Mouse (Mus musculus): ENCODE results near the gene Zfp560. TPM values are rescaled to one million over a fixed set of nuclear protein-coding genes. Genes with fewer than 3 reads are reported as not detected.
A peak's percentile ranks its signal among the peaks of the same experiment; 100 is the strongest.
"Not testable (repeated sequence)": the region's sequence is repeated elsewhere in the genome, so short reads cannot be mapped to it uniquely, and the experiment has no call there.

Gene Zfp560
- polyA plus RNA-seq (2016; fragmentation: Nextera tagmentation; extraction: Ambion mirVana) = 27.8 and 29.5 TPM in 2 replicates

DNA sequence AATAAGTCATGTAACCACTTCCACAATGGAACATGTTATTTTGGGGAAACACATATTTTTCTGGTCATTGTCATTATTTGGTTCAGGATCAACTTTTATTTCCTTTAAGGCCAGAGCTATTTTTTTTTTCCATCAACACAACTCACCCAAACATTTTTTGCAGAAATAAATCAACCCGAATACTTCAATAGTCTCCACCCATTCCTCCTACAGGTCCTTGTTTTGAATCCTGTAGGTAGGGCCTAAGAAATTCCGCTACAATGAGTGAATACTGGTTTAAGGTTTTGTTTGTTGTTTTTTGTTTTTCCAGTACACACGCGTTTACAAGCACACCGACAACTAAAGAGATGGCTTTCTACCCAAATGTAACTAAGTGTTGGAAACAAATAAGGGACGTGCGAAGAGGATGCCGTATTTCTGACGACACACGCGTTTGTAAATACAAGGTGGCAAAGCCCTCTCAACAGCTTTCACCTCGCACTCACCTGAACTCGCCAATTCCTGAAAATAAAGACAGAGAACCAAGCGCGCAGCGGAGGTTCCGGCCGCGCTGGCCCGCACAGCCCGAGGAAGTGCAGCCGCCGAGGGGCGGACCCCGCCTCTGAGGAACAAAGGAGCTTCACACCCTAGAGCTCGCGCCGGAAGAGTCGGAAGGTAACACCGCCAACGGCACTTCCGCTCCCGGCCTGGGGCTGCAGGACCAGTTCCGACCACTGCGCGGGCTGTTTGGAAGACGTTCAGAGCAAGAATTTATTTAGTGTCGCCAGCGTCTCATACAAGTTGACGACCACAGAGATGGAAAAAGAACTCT is at the start of gene Zfp560:
Gene Zfp560, minus strand, starts transcription at position 646 of the 811 bp plus-strand sequence.
- DNase-seq (ENCODE audit: low spot score) = peak; percentile 98
- peak within 1 kb of the TSS; percentile 84 for H3K27ac ChIP-seq
- WGBS = 7% methylated on average over 40 of the region's 40 CpGs
- peaks cover 12% of the 10 kb centered on the region for H3K4me1 ChIP-seq
- H3K36me3 ChIP-seq = no peaks in the 10 kb centered on the region
- H3K27me3 ChIP-seq (ENCODE audit: low read depth, poor library complexity, severe bottlenecking) = no peaks in the 10 kb centered on the region
- peak within 1 kb of the TSS; percentile 64 for H3K4me3 ChIP-seq
- H3K9me3 ChIP-seq (replicated peaks) = 0 out of 2 replicates have a peak, but pooled peaks cover 3% of the 10 kb centered on the region

- Histone ChIP-seq H3K9me3 (replicated peaks) (no peaks in the 10 kb centered on the region), H3K27me3 (ENCODE audit: low read depth, poor library complexity, severe bottlenecking) (no peaks in the 10 kb centered on the region), H3K4me3 (no peak overlapping the region), H3K4me1 (no peaks in the 10 kb centered on the region), H3K36me3 (peaks cover 21% of the 10 kb centered on the region), H3K27ac (no peak overlapping the region)
- 88% methylated on average over 3 of the region's 3 CpGs for WGBS
- no peak for DNase-seq (ENCODE audit: low spot score)
These were observed 45.0 kb upstream of the Zfp560 start for GRCm38 (mm10) chr9:20430004-20430403.

DNA sequence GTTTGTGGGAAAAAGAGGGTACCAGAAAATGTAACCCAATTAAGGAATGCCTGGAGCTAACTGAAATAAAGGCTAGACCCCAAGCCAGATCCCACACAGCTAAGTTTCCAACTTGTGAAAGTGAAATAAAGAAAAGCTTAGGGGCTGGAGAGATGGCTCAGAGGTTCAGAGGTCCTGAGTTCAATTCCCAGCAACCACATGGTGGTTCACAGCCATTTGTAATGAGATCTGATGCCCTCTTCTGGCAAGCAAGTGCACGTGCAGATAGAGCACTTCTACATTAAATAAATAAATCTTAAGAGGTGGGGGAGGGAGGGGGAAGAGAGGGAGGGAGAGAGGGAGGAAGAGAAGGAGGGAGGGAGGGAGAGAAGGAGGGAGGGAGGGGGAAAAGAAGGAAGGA is 26.5 kb upstream of the Zfp560 start:
- 19% methylated on average over 1 of the region's 1 CpGs for WGBS
- no peaks in the 10 kb centered on the region for H3K4me1 ChIP-seq
- no peak for DNase-seq (ENCODE audit: low spot score)
- no peaks in the 10 kb centered on the region for H3K27me3 ChIP-seq (ENCODE audit: low read depth, poor library complexity, severe bottlenecking)
- H3K4me3 ChIP-seq = no peak overlapping the region
- H3K27ac ChIP-seq = no peak overlapping the region
- H3K36me3 ChIP-seq = no peaks in the 10 kb centered on the region
- H3K9me3 ChIP-seq (replicated peaks) = no peaks in the 10 kb centered on the region

GRCm38 (mm10) chr9:20409319-20409718 is 24.3 kb upstream of the Zfp560 start:
- no peaks in the 10 kb centered on the region for H3K9me3 ChIP-seq (replicated peaks)
- no peak overlapping the region for H3K27ac ChIP-seq
- no peak for DNase-seq (ENCODE audit: low spot score)
- no peaks in the 10 kb centered on the region for H3K4me1 ChIP-seq
- 92% methylated on average over 2 of the region's 2 CpGs for WGBS
- no peak overlapping the region for H3K4me3 ChIP-seq
- H3K36me3 ChIP-seq = no peaks in the 10 kb centered on the region
- no peaks in the 10 kb centered on the region for H3K27me3 ChIP-seq (ENCODE audit: low read depth, poor library complexity, severe bottlenecking)

- Histone ChIP-seq H3K27me3 (ENCODE audit: low read depth, poor library complexity, severe bottlenecking) (no peaks in the 10 kb centered on the region), H3K36me3 (no peaks in the 10 kb centered on the region), H3K9me3 (replicated peaks) (0 out of 2 replicates have a peak, but pooled peaks cover 3% of the 10 kb centered on the region), H3K27ac (peak overlapping the region; percentile 84), H3K4me3 (peak overlapping the region; percentile 64), H3K4me1 (peaks cover 12% of the 10 kb centered on the region)
- DNase-seq (ENCODE audit: low spot score) = no peak
- 22% methylated on average over 16 of the region's 16 CpGs for WGBS
These were observed 346 bp upstream of the Zfp560 start for GRCm38 (mm10) chr9:20385343-20385703.

DNA sequence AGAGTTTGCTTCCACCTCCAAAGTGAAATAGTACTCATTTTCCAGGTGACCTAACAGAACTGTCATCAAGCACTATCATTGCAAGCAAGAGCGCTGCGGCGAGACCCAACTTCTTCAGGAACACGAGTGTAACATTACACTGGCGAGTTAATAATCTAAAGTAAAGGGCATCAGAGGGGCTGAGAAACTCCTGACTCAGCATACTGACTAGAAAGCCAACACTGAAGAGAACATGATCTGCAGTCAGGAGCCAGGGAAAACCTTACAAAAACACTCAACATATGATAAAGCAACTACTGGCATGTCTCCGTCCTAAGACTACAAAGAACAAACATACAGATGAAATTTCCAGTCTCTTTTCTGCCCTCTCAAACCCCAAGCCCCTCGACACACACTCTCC is 1.3 kb downstream of the Zfp560 start:
- Histone ChIP-seq H3K9me3 (replicated peaks) (0 out of 2 replicates have a peak, but pooled peaks cover 3% of the 10 kb centered on the region), H3K27ac (no peak overlapping the region), H3K4me3 (no peak overlapping the region; the same call in 1 of the 2 replicates), H3K27me3 (ENCODE audit: low read depth, poor library complexity, severe bottlenecking) (no peaks in the 10 kb centered on the region), H3K4me1 (peaks cover 12% of the 10 kb centered on the region), H3K36me3 (no peaks in the 10 kb centered on the region)
- 91% methylated on average over 7 of the region's 7 CpGs for WGBS
- DNase-seq (ENCODE audit: low spot score) = no peak

DNA sequence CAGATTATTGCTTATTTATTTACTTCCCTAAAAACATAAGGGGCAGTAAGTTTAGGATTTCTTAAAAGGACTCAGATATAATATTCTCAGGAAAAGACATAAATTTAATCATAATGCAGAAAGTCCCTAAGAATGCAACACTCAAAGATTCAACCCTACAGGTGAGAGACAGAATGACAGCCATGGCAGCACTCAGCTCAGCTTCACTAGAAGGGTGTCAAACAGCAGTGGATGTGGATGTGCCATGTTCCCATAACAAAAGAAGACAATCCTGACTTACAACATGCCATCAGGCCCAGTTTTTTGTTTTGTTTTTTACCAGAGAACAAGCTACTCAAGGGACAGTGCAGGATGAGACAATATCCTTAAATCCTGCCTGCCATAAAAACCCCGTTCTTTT is 10.3 kb downstream of the Zfp560 start:
- WGBS = 84% methylated on average over 1 of the region's 1 CpGs
- DNase-seq (ENCODE audit: low spot score) = no peak
- Histone ChIP-seq H3K36me3 (no peaks in the 10 kb centered on the region), H3K27ac (no peak overlapping the region), H3K4me1 (no peaks in the 10 kb centered on the region), H3K27me3 (ENCODE audit: low read depth, poor library complexity, severe bottlenecking) (no peaks in the 10 kb centered on the region), H3K9me3 (replicated peaks) (no peaks in the 10 kb centered on the region), H3K4me3 (no peak overlapping the region)

GRCm38 (mm10) chr9:20367311-20367710 is 17.7 kb downstream of the Zfp560 start:
- no peaks in the 10 kb centered on the region for H3K4me1 ChIP-seq
- no peak overlapping the region for H3K4me3 ChIP-seq
- peaks cover 7% of the 10 kb centered on the region for H3K36me3 ChIP-seq
- H3K27me3 ChIP-seq (ENCODE audit: low read depth, poor library complexity, severe bottlenecking) = no peaks in the 10 kb centered on the region
- DNase-seq (ENCODE audit: low spot score) = no peak
- H3K9me3 ChIP-seq (replicated peaks) = 0 out of 2 replicates have a peak, but pooled peaks cover 3% of the 10 kb centered on the region
- no peak overlapping the region for H3K27ac ChIP-seq
- WGBS = 91% methylated on average over 2 of the region's 2 CpGs

- DNase-seq (ENCODE audit: low spot score) = no peak
- WGBS = 92% methylated on average over 4 of the region's 4 CpGs
- H3K4me3 ChIP-seq = no peak overlapping the region
- no peak overlapping the region for H3K27ac ChIP-seq
- H3K4me1 ChIP-seq = no peaks in the 10 kb centered on the region
- no peaks in the 10 kb centered on the region for H3K9me3 ChIP-seq (replicated peaks)
- no peaks in the 10 kb centered on the region for H3K27me3 ChIP-seq (ENCODE audit: low read depth, poor library complexity, severe bottlenecking)
- H3K36me3 ChIP-seq = peaks cover 48% of the 10 kb centered on the region
These were observed 36.5 kb downstream of the Zfp560 start for GRCm38 (mm10) chr9:20348501-20348900.

DNA sequence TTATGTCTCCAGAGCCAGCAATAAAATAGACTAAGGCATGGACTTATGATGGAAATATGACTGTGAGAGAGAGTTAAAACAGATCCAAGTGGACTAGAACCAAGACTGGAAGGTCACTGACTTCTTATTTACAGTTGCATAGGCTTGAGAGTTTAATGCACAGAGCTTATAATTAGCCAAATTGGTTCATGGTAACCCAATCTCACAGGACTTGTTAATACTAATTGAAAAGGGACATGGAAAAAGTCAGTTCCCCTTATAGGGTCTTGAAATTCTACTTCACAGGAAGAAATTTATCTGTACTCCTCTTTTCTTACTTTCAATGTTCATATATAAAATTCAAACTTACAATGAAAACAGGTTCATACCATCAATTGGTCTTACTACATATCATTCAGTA is 49.0 kb downstream of the Zfp560 start, which contains the start of gene Olfr18:
Gene Olfr18, minus strand, starts transcription at position 101 of the 400 bp plus-strand sequence.
- no peak within 1 kb of the TSS for H3K27ac ChIP-seq
- no peaks in the 10 kb centered on the region for H3K27me3 ChIP-seq (ENCODE audit: low read depth, poor library complexity, severe bottlenecking)
- DNase-seq (ENCODE audit: low spot score) = no peak
- no peaks in the 10 kb centered on the region for H3K36me3 ChIP-seq
- H3K4me1 ChIP-seq = no peaks in the 10 kb centered on the region
- H3K4me3 ChIP-seq = no peak within 1 kb of the TSS
- no peaks in the 10 kb centered on the region for H3K9me3 ChIP-seq (replicated peaks)

GRCm38 (mm10) chr9:20298232-20298631 is 86.7 kb downstream of the Zfp560 start, which contains the start of gene Olfr873:
Olfr873 (plus strand) TSS chr9:20298532.
- no peak within 1 kb of the TSS for H3K4me3 ChIP-seq
- H3K9me3 ChIP-seq (replicated peaks) = no peaks in the 10 kb centered on the region
- H3K27me3 ChIP-seq (ENCODE audit: low read depth, poor library complexity, severe bottlenecking) = no peaks in the 10 kb centered on the region
- no peak within 1 kb of the TSS for H3K27ac ChIP-seq
- H3K4me1 ChIP-seq = no peaks in the 10 kb centered on the region
- H3K36me3 ChIP-seq = no peaks in the 10 kb centered on the region
- 76% methylated on average over 1 of the region's 1 CpGs for whole genome bisulfite sequencing
- DNase-seq (ENCODE audit: low spot score) = no peak

- not testable (repeated sequence) for H3K27me3 ChIP-seq (ENCODE audit: low read depth, poor library complexity, severe bottlenecking)
These were observed 89.4 kb downstream of the Zfp560 start for GRCm38 (mm10) chr9:20295562-20295961.

More at GRCm38 (mm10) chr9:20295562-20295961, 89.4 kb downstream of the Zfp560 start:
- WGBS = 86% methylated on average over 5 of the region's 5 CpGs
- H3K4me1 ChIP-seq; H3K9me3 ChIP-seq (replicated peaks); DNase-seq (ENCODE audit: low spot score); H3K27ac ChIP-seq; H3K4me3 ChIP-seq; H3K36me3 ChIP-seq: not testable (repeated sequence)
